Mouse (Mus musculus): ENCODE measurements at regions not wholly inside any gene's neighbourhood (a gene's known extent, or its start where the extent isn't known, plus 50 kb on each side); places are given as distances from the start of the nearest gene placed in this dataset.

GRCm38 (mm10) chr9:101445764-101446163, 194.2 kb upstream of the Ppp2r3a start:
- DNase-seq (ENCODE audit: low spot score), result peak; percentile 15

- no peak for DNase-seq (ENCODE audit: low spot score)
Observed at GRCm38 (mm10) chr9:101445293-101445692, 193.7 kb upstream of the Ppp2r3a start.

DNA sequence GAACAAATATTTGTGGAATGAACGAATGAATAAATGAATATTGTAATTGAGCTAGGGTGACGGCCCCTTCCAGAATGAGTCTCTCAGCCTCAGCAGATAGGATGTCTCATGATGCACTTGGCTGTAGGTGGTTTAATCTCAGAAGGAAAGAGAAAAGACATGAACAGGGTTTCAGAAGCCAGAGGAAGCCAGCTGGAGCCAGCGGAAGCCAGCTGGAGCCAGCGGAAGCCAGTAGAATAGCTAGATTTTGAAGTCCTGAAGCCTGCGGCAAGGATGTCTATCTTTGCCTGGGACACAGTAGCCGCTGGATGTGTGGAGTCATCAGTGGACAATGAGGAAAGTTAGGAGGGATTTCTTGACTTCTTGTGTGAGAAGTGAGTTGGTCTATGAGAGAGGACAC, 188.3 kb upstream of the Ppp2r3a start:
- no peak for DNase-seq (ENCODE audit: low spot score)

DNA sequence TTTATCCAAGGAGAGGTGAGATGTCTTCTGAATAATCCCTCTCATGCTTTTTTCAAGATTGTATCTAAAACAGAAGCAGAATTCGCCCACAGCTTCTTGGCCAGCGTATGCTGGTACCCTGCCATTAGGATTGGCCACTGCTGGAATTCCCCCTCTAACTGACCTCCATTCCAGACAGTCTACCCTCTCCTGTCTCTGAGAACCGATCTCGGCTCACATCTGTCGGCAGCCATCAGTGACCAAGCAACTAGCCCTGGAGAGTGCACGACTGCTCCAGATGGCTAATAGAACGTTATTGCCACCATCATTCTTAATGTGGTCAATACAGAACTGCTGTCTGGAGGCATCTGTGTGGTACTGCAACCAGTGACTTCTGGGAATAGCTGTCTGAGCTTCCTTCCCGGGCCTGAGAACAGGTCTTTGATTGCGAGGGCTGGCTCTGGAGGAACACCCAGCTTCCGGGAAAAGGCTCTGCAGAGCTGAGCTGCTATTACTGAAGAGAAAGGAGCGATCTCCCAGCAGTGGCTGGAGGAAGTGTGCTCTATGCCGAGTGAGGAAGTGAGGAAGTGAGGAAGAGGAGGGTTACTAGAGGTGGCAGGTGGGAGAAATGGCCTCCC, 187.1 kb upstream of the Ppp2r3a start:
- DNase-seq (ENCODE audit: low spot score), result no peak

- no peak for DNase-seq (ENCODE audit: low spot score)
Observed at GRCm38 (mm10) chr9:101424974-101425670, 173.5 kb upstream of the Ppp2r3a start.

- DNase-seq (ENCODE audit: low spot score), result no peak
Observed at GRCm38 (mm10) chr9:101423041-101423440, 171.4 kb upstream of the Ppp2r3a start.

- no peak for DNase-seq (ENCODE audit: low spot score)
Observed at GRCm38 (mm10) chr9:101422006-101422405, 170.4 kb upstream of the Ppp2r3a start.

GRCm38 (mm10) chr9:101421136-101421535, 169.5 kb upstream of the Ppp2r3a start:
- no peak for DNase-seq (ENCODE audit: low spot score)

GRCm38 (mm10) chr9:101420181-101420580, 168.6 kb upstream of the Ppp2r3a start:
- no peak for DNase-seq (ENCODE audit: low spot score)

- no peak for DNase-seq (ENCODE audit: low spot score)
Observed at GRCm38 (mm10) chr9:101417660-101418059, 166.1 kb upstream of the Ppp2r3a start.

DNA sequence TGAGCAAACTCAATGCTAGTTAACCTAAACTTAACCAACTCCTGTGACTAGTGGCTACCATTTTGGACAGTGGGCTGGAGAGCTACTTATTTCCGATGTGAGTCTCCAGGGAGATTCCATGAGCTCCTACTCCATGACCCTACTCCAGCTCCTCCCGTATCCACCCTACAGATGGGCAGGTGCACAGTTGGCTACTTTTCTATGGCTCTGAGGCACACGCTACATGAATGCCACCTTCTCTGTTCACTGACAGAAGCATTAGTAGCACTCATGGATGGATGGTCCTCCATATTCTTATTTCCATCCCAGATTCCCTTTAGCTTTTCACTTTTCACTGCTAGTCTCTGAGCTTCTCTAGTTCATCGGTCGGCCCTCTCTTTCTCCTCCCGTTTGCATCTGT, 164.7 kb upstream of the Ppp2r3a start:
- DNase-seq (ENCODE audit: low spot score), result no peak

- no peak for DNase-seq (ENCODE audit: low spot score)
Observed at GRCm38 (mm10) chr9:101413071-101413633, 161.6 kb upstream of the Ppp2r3a start.

DNA sequence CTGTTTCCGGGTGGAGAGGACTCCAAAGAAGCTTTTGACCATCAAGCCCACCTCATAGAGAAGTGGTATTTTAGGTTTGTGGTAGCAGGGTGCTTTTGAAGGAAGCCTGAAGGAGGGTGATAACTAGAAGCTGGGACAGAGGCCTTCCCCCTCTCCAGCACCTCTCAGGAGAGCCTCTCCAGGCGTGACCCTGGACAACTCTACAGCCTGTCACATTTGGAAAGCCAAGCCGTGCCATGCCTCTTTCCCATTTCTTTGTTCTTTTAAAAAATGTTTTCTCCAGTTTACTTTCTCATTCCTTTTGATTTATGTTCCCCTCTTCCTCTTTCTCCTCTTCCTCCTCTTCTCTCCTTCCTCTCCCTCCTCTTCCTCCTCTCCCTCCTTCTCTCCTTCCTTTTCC, 160.4 kb upstream of the Ppp2r3a start:
- DNase-seq (ENCODE audit: low spot score), result no peak

GRCm38 (mm10) chr9:101411532-101411880, 159.9 kb upstream of the Ppp2r3a start:
- no peak for DNase-seq (ENCODE audit: low spot score)

GRCm38 (mm10) chr9:101410783-101411531, 159.4 kb upstream of the Ppp2r3a start:
- DNase-seq (ENCODE audit: low spot score), result no peak

DNA sequence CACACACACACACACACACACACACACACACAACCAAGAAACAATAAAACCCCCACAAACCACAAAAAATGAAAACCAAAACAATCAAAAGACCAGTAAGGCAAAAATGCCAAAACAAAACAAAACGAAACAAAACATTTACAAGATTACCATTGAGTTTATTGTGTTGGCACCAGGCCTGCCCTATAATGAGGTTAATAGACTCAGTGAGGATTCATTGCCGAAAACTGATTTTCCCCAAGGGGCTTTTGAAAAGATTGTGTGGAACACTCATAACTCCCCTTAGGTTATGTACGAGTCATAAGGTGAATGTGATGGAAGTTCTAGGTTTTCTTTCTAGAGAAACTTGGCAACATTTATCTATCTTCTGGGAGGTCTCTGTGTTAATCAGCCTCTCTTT, 158.8 kb upstream of the Ppp2r3a start:
- DNase-seq (ENCODE audit: low spot score), result no peak

GRCm38 (mm10) chr9:101408116-101408515, 156.5 kb upstream of the Ppp2r3a start:
- no peak for DNase-seq (ENCODE audit: low spot score)

DNA sequence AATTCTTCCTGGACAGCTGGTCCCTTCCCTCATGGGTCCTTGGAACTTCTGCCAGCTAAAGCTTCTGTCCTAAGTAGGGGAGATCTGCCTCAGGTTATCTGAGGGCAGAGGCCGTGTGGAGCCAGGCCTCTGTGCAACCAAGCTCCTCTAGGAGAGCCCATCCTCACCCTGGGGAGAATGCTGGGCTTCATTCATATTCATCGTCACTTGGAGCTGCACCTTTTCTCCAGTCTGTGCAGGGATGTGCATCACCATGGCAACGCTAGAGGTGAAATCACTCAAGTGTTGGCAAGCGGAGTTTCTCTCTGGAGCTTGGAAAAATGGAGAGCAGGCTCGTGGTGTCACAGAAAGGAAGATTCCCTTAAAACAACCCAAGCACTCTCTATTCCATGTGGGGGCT, 155.5 kb upstream of the Ppp2r3a start:
- DNase-seq (ENCODE audit: low spot score), result no peak

- no peak for DNase-seq (ENCODE audit: low spot score)
Observed at GRCm38 (mm10) chr9:101404441-101405081, 153.0 kb upstream of the Ppp2r3a start.

- no peak for DNase-seq (ENCODE audit: low spot score)
Observed at GRCm38 (mm10) chr9:101404034-101404433, 152.4 kb upstream of the Ppp2r3a start.

- DNase-seq (ENCODE audit: low spot score), result no peak
Observed at GRCm38 (mm10) chr9:101402544-101403194, 151.1 kb upstream of the Ppp2r3a start.

DNA sequence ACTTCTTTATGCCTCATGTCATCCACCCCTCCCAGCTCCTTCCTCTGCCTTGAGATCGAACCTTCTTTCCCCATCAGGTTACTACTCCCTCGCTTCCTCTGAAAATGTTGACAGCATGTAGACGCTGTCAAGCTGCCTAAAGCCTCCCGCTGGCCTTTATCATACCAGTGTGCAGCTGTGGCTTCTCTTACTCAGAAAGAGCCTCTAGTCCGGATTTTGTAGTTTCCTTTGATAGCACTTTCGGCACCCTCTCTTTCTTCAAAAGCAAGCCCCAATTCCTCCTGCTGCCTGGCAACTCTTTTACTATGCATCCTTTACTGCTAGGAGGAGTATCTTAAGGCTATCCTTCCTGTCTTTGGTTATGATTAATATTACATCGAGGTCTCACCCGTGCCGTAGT, 149.8 kb upstream of the Ppp2r3a start:
- DNase-seq (ENCODE audit: low spot score), result no peak
